Mouse (Mus musculus): ENCODE results near the gene Plin2.
"Not testable (repeated sequence)": the region's sequence is repeated elsewhere in the genome, so short reads cannot be mapped to it uniquely, and the experiment has no call there.

The Plin2 gene

DNA sequence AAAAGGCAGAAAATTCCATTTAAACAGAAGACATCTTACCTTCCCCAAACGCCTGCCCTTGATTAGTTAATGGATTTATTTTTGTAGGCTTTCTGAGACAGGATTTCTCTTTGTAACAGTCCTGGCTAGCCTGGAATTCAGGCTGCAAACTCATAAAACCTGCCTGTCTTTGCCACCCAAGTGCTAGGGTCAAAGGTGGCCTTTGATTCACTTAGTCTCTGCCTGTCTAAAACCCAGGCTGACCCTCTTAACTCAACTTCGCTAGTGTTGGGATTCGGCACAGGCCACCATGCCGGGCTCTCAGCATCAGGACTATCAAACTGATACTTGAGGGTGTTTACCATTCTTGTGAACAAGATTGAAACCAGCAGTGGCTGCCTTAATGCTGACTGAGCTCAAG lies 38.0 kb downstream of the Plin2 start:
- no peak for DNase-seq (ENCODE audit: low read depth)

DNA sequence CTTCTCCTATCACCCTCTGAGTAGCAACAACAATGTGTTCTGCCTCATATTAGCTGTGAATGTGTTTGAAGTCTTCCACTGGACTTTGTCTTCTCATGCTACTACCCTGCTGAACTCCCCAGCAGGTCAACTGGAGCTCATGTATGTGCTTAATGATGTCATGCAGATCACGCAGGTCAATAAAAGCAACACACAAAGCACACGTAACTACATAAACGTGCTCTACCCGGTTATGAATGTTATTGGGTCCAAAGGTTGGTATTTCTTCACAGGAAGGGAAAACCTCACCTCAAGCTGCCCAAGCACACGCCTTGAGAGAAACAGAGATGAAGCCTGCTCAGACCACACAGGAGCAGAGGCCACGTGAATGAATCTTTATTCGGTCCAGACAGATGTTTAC lies 43.4 kb downstream of the Plin2 start:
- DNase-seq (ENCODE audit: low read depth) = not testable (repeated sequence)

DNA sequence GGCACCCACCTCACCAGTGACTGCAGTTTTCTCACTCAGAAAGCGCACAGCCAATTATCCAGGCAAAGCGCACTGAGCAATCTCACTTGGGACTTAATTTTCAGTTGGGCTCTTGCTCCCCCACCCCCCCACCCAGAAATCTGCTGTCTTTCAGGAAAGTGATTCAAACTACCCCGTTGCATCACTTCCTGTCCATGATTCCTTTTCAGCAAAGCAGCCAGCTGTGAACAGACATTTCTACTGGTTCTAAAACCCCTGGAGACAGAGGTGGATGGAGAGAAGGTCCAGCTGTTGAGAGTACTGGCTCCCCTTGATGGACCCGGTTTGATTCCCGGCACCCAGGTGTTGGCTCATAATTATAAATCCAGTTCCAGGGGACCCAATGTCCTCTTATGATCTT lies 44.4 kb downstream of the Plin2 start:
- peak; percentile 78 for DNase-seq (ENCODE audit: low read depth)

DNA sequence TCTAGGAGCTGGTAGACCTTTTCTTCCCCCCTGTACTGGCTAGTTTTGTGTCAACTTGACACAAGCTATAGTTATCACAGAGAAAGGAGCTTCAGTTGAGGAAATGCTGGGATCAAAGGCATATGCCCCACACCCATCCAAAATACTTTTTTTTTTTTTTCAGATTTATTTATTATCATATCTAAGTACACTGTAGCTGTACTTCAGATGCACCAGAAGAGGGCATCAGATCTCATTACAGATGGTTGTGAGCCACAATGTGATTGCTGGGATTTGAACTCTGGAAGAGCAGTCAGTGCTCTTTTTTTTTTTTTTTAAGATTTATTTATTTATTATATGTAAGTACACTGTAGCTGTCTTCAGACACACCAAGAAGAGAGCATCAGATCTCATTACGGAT lies 47.3 kb downstream of the Plin2 start:
- not testable (repeated sequence) for DNase-seq (ENCODE audit: low read depth)

DNA sequence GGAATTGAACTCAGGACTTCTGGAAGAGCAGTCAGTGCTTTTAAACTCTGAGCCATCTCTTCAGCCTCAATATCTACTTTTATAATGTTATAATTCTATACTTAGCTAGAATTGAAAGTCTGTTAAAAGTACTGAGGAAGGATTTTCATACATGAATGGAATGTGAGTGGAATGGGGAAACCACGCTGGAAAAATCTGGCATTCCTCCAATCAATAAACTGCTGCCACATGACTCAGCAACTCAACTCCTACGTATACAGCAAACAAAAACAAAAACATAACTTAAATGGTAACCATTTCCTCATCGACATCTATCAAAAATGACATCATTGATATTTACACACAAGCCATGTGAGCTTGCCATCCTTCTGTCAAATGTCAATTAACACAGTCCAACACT lies 47.7 kb downstream of the Plin2 start:
- DNase-seq (ENCODE audit: low read depth) = no peak

GRCm38 (mm10) chr4:86620506-86620905 lies 49.4 kb downstream of the Plin2 start:
- DNase-seq (ENCODE audit: low read depth) = peak; percentile 67

DNA sequence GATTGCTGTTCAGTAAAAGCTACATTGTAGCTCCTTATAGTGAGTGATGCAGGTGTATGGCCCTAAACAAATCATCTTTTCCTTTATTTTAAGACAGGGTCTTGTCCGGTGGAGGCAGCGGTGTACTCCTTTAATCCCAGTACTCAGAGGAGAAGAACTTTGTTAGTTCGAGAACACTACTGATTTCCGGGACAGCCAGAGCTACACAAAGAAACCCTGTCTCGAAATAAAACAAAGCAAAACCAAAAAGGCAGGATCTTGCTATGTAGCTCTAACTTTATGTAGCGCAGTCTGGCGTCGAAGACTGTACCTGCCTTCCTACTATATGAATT lies 57.6 kb downstream of the Plin2 start:
- DNase-seq (ENCODE audit: low read depth) = no peak

- DNase-seq (ENCODE audit: low read depth) = peak; percentile 99
Observed at GRCm38 (mm10) chr4:86611524-86612288, 58.2 kb downstream of the Plin2 start, which contains the start of gene Haus6. Gene Haus6 (minus strand): TSS chr4:86612055.
